Mouse (Mus musculus): ENCODE data around the gene Hdac10. TPM values are rescaled to one million over a fixed set of nuclear protein-coding genes. Genes with fewer than 3 reads are reported as not detected.

Gene Hdac10
- polyA plus RNA-seq, 1 experiment, result 11.7 TPM

- peak overlapping the region; percentile 73 for H3K4me2 ChIP-seq (ENCODE audit: low read depth)
- H3K27me3 ChIP-seq (ENCODE audit: control insufficient read depth, insufficient read depth, insufficient read length), result no peaks in the 10 kb centered on the region
- H3K36me3 ChIP-seq (ENCODE audit: control insufficient read depth, insufficient read depth), result peaks cover 18% of the 10 kb centered on the region
- peaks cover 38% of the 10 kb centered on the region for H3K79me2 ChIP-seq (ENCODE audit: control insufficient read depth, insufficient read depth)
- no peak for TF ChIP-seq SRF (IDR thresholded peaks at IDR 0.05; ENCODE audit: control insufficient read depth, insufficient read length, low read depth)
- no peak for TF ChIP-seq TCF3 (IDR thresholded peaks at IDR 0.05; ENCODE audit: insufficient read length, low read depth)
- TF ChIP-seq POLR2A (IDR thresholded peaks at IDR 0.05; ENCODE audit: insufficient read length, low read depth), result no peak
- no peak for TF ChIP-seq E2F4 (IDR thresholded peaks at IDR 0.05; ENCODE audit: insufficient read depth)
- TF ChIP-seq CEBPB (IDR thresholded peaks at IDR 0.05; ENCODE audit: insufficient read depth, poor library complexity, severe bottlenecking), result no peak
- TF ChIP-seq TCF12 (IDR thresholded peaks at IDR 0.05; ENCODE audit: insufficient read depth, poor library complexity, severe bottlenecking), result no peak
- H3K4me3 ChIP-seq, result peak overlapping the region; percentile 91
- H3ac ChIP-seq (ENCODE audit: control insufficient read depth, insufficient read length), result no peak overlapping the region
These were observed 4.9 kb downstream of the Hdac10 start for GRCm38 (mm10) chr15:89123595-89123994.

- Histone ChIP-seq H3K4me2 (ENCODE audit: low read depth) (peak within 1 kb of the TSS; percentile 97), H3K27me3 (ENCODE audit: control insufficient read depth, insufficient read depth, insufficient read length) (no peaks in the 10 kb centered on the region), H3K36me3 (ENCODE audit: control insufficient read depth, insufficient read depth) (peaks cover 22% of the 10 kb centered on the region), H3K4me3 (peak within 1 kb of the TSS; percentile 91), H3ac (ENCODE audit: control insufficient read depth, insufficient read length) (peak within 1 kb of the TSS; percentile 51), H3K79me2 (ENCODE audit: control insufficient read depth, insufficient read depth) (peaks cover 45% of the 10 kb centered on the region)
- TF ChIP-seq MYOD1 (IDR thresholded peaks at IDR 0.05; ENCODE audit: control insufficient read depth in 1 of 3, insufficient read length in 2 of 3, low read depth in 2 of 3), result no peak
- TF ChIP-seq MYOG (IDR thresholded peaks at IDR 0.05; ENCODE audit: control insufficient read depth in 1 of 3, insufficient read depth in 1 of 3, insufficient read length in 2 of 3, low read depth in 2 of 3), result peak in 1 of 3 experiments; percentile 45
- no peak for TF ChIP-seq TCF3 (IDR thresholded peaks at IDR 0.05; ENCODE audit: insufficient read length, low read depth)
- TF ChIP-seq REST (IDR thresholded peaks at IDR 0.05; ENCODE audit: insufficient read depth, insufficient read length), result no peak
- peak; percentile 94 for TF ChIP-seq POLR2A (IDR thresholded peaks at IDR 0.05; ENCODE audit: insufficient read length, low read depth)
- peak; percentile 96 for TF ChIP-seq POLR2AphosphoS2 (IDR thresholded peaks at IDR 0.05; ENCODE audit: insufficient read length, low read depth)
- TF ChIP-seq SRF (IDR thresholded peaks at IDR 0.05; ENCODE audit: control insufficient read depth, insufficient read length, low read depth), result peak; percentile 96
- no peak for TF ChIP-seq USF1 (IDR thresholded peaks at IDR 0.05; ENCODE audit: low read depth)
- no peak for TF ChIP-seq CEBPB (IDR thresholded peaks at IDR 0.05; ENCODE audit: insufficient read depth, poor library complexity, severe bottlenecking)
- TF ChIP-seq MAX (IDR thresholded peaks at IDR 0.05; ENCODE audit: low read depth), result no peak
- TF ChIP-seq E2F4 (IDR thresholded peaks at IDR 0.05; ENCODE audit: insufficient read depth), result peak; percentile 91
- no peak for TF ChIP-seq TCF12 (IDR thresholded peaks at IDR 0.05; ENCODE audit: insufficient read depth, poor library complexity, severe bottlenecking)
These were observed 5.7 kb downstream of the Hdac10 start, which contains the start of gene Tubgcp6 for GRCm38 (mm10) chr15:89122649-89123366. Gene Tubgcp6, minus strand, starts transcription at chr15:89123112.

- peaks cover 46% of the 10 kb centered on the region for H3K36me3 ChIP-seq (ENCODE audit: control insufficient read depth, insufficient read depth)
These were observed 10.5 kb downstream of the Hdac10 start for GRCm38 (mm10) chr15:89118007-89118406.

GRCm38 (mm10) chr15:89110147-89110546 is 18.4 kb downstream of the Hdac10 start:
- H3K4me2 ChIP-seq (ENCODE audit: low read depth), result peak overlapping the region; percentile 22
- peaks cover 45% of the 10 kb centered on the region for H3K36me3 ChIP-seq (ENCODE audit: control insufficient read depth, insufficient read depth)
- H3K27me3 ChIP-seq (ENCODE audit: control insufficient read depth, insufficient read depth, insufficient read length), result no peaks in the 10 kb centered on the region
- H3K4me3 ChIP-seq, result no peak overlapping the region
- H3ac ChIP-seq (ENCODE audit: control insufficient read depth, insufficient read length), result no peak overlapping the region
- H3K79me2 ChIP-seq (ENCODE audit: control insufficient read depth, insufficient read depth), result no peaks in the 10 kb centered on the region
- TF ChIP-seq REST (IDR thresholded peaks at IDR 0.05; ENCODE audit: insufficient read depth, insufficient read length), result no peak
- no peak for TF ChIP-seq MYOD1 (IDR thresholded peaks at IDR 0.05; ENCODE audit: control insufficient read depth in 1 of 3, insufficient read length in 2 of 3, low read depth in 2 of 3)
- no peak for TF ChIP-seq USF1 (IDR thresholded peaks at IDR 0.05; ENCODE audit: low read depth)
- TF ChIP-seq MYOG (IDR thresholded peaks at IDR 0.05; ENCODE audit: control insufficient read depth in 1 of 3, insufficient read depth in 1 of 3, insufficient read length in 2 of 3, low read depth in 2 of 3), result no peak
- TF ChIP-seq TCF3 (IDR thresholded peaks at IDR 0.05; ENCODE audit: insufficient read length, low read depth), result no peak
- TF ChIP-seq E2F4 (IDR thresholded peaks at IDR 0.05; ENCODE audit: insufficient read depth), result no peak
- peak; percentile 13 for TF ChIP-seq SRF (IDR thresholded peaks at IDR 0.05; ENCODE audit: control insufficient read depth, insufficient read length, low read depth)
- TF ChIP-seq CEBPB (IDR thresholded peaks at IDR 0.05; ENCODE audit: insufficient read depth, poor library complexity, severe bottlenecking), result no peak
- TF ChIP-seq TCF12 (IDR thresholded peaks at IDR 0.05; ENCODE audit: insufficient read depth, poor library complexity, severe bottlenecking), result no peak
- TF ChIP-seq MAX (IDR thresholded peaks at IDR 0.05; ENCODE audit: low read depth), result no peak
- peak; percentile 14 for TF ChIP-seq POLR2AphosphoS2 (IDR thresholded peaks at IDR 0.05; ENCODE audit: insufficient read length, low read depth)
- no peak for TF ChIP-seq POLR2A (IDR thresholded peaks at IDR 0.05; ENCODE audit: insufficient read length, low read depth)

More at GRCm38 (mm10) chr15:89118007-89118406, 10.5 kb downstream of the Hdac10 start:
- peaks cover 50% of the 10 kb centered on the region for H3K79me2 ChIP-seq (ENCODE audit: control insufficient read depth, insufficient read depth)
- H3K4me3 ChIP-seq, result no peak overlapping the region
- no peak overlapping the region for H3K4me2 ChIP-seq (ENCODE audit: low read depth)
- H3K27me3 ChIP-seq (ENCODE audit: control insufficient read depth, insufficient read depth, insufficient read length), result no peaks in the 10 kb centered on the region
- TF ChIP-seq POLR2AphosphoS2 (IDR thresholded peaks at IDR 0.05; ENCODE audit: insufficient read length, low read depth) (no peak), TCF3 (IDR thresholded peaks at IDR 0.05; ENCODE audit: insufficient read length, low read depth) (no peak), CEBPB (IDR thresholded peaks at IDR 0.05; ENCODE audit: insufficient read depth, poor library complexity, severe bottlenecking) (no peak), USF1 (IDR thresholded peaks at IDR 0.05; ENCODE audit: low read depth) (no peak), POLR2A (IDR thresholded peaks at IDR 0.05; ENCODE audit: insufficient read length, low read depth) (no peak), MYOD1 (IDR thresholded peaks at IDR 0.05; ENCODE audit: control insufficient read depth in 1 of 3, insufficient read length in 2 of 3, low read depth in 2 of 3) (no peak), SRF (IDR thresholded peaks at IDR 0.05; ENCODE audit: control insufficient read depth, insufficient read length, low read depth) (no peak), TCF12 (IDR thresholded peaks at IDR 0.05; ENCODE audit: insufficient read depth, poor library complexity, severe bottlenecking) (no peak), E2F4 (IDR thresholded peaks at IDR 0.05; ENCODE audit: insufficient read depth) (no peak), MAX (IDR thresholded peaks at IDR 0.05; ENCODE audit: low read depth) (no peak)
- no peak overlapping the region for H3ac ChIP-seq (ENCODE audit: control insufficient read depth, insufficient read length)
